Mouse (Mus musculus) lung, embryonic 15.5 days (tissue): ENCODE data around the gene Gnptg. TPM values are rescaled to one million over a fixed set of nuclear protein-coding genes. Genes with fewer than 3 reads are reported as not detected.

Experiments used
- ATAC-seq: fragments of 200-750 bp; cut with Nextera tagmentation; 2 replicates; pipeline ENCODE4 v1.8.0; 2017; ENCODE audit warnings: moderate number of reproducible peaks, borderline replicate concordance; ENCODE audit not compliant: low FRiP score, low TSS enrichment; ENCODE audit errors: extremely low read depth
- H3K27ac ChIP-seq: fragments of 300-500 bp; sonication (generic); 2 replicates; pipeline ENCODE4 v1.5.1; 2015; ENCODE audit warnings: moderate library complexity, mild to moderate bottlenecking, inconsistent platforms
- H3K27me3 ChIP-seq: fragments of 300-500 bp; sonication (generic); 2 replicates; pipeline ENCODE4 v1.6.1; 2015; ENCODE audit warnings: inconsistent platforms
- H3K36me3 ChIP-seq: fragments of 300-500 bp; sonication (generic); 2 replicates; pipeline ENCODE4 v1.6.1; 2015; ENCODE audit warnings: inconsistent platforms
- H3K4me1 ChIP-seq: fragments of 300-500 bp; sonication (generic); 2 replicates; pipeline ENCODE4 v1.6.1; 2015; ENCODE audit warnings: inconsistent platforms
- H3K4me2 ChIP-seq: fragments of 300-500 bp; sonication (generic); 2 replicates; pipeline ENCODE4 v1.6.1; 2015; ENCODE audit warnings: inconsistent platforms, mild to moderate bottlenecking, moderate library complexity
- H3K4me3 ChIP-seq: fragments of 300-500 bp; sonication (generic); 2 replicates; pipeline ENCODE4 v1.5.1; 2015; ENCODE audit warnings: mild to moderate bottlenecking, inconsistent platforms
- H3K9ac ChIP-seq: fragments of 300-500 bp; sonication (generic); 2 replicates; pipeline ENCODE4 v1.6.1; 2015; ENCODE audit warnings: inconsistent platforms
- H3K9me3 ChIP-seq: fragments of 300-500 bp; sonication (generic); 2 replicates; pipeline ENCODE4 v1.6.1; 2016; ENCODE audit warnings: inconsistent platforms
- WGBS: fragments of 180-500 bp; shearing (Covaris S2); methylation state at CpG from one replicate; pipeline ENCODE4 v1.1.7; 2015; 5-methylcytosine and 5-hydroxymethylcytosine counted together
- polyA plus RNA-seq: library from polyadenylated mRNA; unstranded; fragments of >200 nt; fragmentation: Nextera tagmentation; extraction: Ambion mirVana; gene quantifications from 2 replicates; pipeline ENCODE4 v1.2.1, GENCODE M21; 2015

Gnptg gene
- polyA plus RNA-seq, 1 experiment from 2014 or later, result 47.2 TPM

- no peak for ATAC-seq
- Histone ChIP-seq H3K4me2 (no peak overlapping the region), H3K36me3 (peaks cover 80% of the 10 kb centered on the region), H3K27ac (no peak overlapping the region), H3K27me3 (no peaks in the 10 kb centered on the region), H3K4me1 (no peaks in the 10 kb centered on the region), H3K9ac (no peak overlapping the region), H3K9me3 (no peaks in the 10 kb centered on the region), H3K4me3 (no peak overlapping the region)
- 62% methylated on average over 3 of the region's 3 CpGs for WGBS
Measured at GRCm38 (mm10) chr17:25264453-25264852, 24.5 kb upstream of the Gnptg start.

DNA sequence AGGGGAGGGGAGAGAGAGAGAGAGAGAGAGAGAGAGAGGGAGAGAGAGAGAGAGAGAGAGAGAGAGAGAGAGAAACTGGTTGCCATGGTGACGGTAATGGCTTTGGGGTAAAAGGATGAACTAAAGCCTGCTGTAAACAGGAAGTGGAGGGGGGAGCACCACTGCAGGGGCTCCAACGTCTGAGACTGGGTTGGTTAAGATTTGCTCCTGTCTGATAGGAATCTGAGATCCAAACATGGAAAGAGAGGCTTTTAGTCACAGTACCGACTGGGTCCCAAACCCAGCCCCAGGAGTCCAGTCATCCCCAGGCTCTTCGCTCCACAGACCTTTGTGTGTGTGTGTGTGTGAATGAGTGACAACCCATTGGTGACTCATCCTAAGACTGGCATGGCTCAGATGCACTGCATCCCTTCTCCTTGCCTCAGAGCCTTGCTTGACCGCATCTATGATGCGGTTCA, 17.9 kb upstream of the Gnptg start:
- no peak overlapping the region for H3K27ac ChIP-seq
- peaks cover 11% of the 10 kb centered on the region for H3K4me1 ChIP-seq
- peaks cover 31% of the 10 kb centered on the region for H3K27me3 ChIP-seq
- no peak overlapping the region for H3K4me3 ChIP-seq
- no peak overlapping the region for H3K9ac ChIP-seq
- ATAC-seq, result no peak
- H3K9me3 ChIP-seq, result no peaks in the 10 kb centered on the region
- no peak overlapping the region for H3K4me2 ChIP-seq
- H3K36me3 ChIP-seq, result peaks cover 22% of the 10 kb centered on the region
- 36% methylated on average over 6 of the region's 6 CpGs for WGBS

GRCm38 (mm10) chr17:25256140-25256754, 16.3 kb upstream of the Gnptg start, which contains the start of gene Baiap3:
Gene Baiap3, minus strand, starts transcription at chr17:25256364.
- Histone ChIP-seq H3K27ac (no peak within 1 kb of the TSS), H3K4me2 (peak within 1 kb of the TSS; percentile 61), H3K4me3 (peak within 1 kb of the TSS; percentile 36), H3K36me3 (peaks cover 17% of the 10 kb centered on the region), H3K27me3 (peaks cover 33% of the 10 kb centered on the region), H3K9ac (no peak within 1 kb of the TSS), H3K9me3 (no peaks in the 10 kb centered on the region), H3K4me1 (peaks cover 11% of the 10 kb centered on the region)
- peak; percentile 68 for ATAC-seq
- WGBS, result 4% methylated on average over 27 of the region's 35 CpGs

DNA sequence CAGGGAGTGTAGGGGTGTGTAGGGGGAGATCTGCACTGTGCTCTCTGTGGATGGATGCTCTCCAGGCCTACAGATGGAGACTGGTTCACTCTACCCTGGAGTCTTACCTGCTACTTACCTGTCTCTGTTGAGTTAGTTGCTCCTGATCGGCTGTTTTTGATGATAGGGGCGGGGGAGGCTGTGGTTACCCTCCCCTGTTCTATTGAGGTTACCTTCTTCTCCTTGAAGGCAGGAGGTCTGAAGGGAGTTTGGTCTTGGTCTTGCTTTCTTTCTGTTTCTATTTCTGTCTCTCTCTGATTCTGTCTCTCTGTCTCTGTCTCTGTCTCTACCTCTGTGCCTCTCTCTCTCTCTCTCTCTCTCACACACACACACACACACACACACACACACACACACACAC, 15.2 kb upstream of the Gnptg start:
- WGBS, result 40% methylated on average over 2 of the region's 2 CpGs
- no peak for ATAC-seq
- peaks cover 33% of the 10 kb centered on the region for H3K27me3 ChIP-seq

GRCm38 (mm10) chr17:25253760-25254159, 13.8 kb upstream of the Gnptg start:
- H3K27ac ChIP-seq, result no peak overlapping the region

More for the DNA sequence above, 15.2 kb upstream of the Gnptg start:
- Histone ChIP-seq H3K4me3 (no peak overlapping the region), H3K4me1 (peaks cover 11% of the 10 kb centered on the region), H3K9me3 (no peaks in the 10 kb centered on the region), H3K36me3 (peaks cover 14% of the 10 kb centered on the region), H3K27ac (no peak overlapping the region), H3K4me2 (no peak overlapping the region), H3K9ac (no peak overlapping the region)

GRCm38 (mm10) chr17:25252643-25253042, 12.7 kb upstream of the Gnptg start:
- H3K27ac ChIP-seq, result no peak overlapping the region
- no peaks in the 10 kb centered on the region for H3K9me3 ChIP-seq
- H3K9ac ChIP-seq, result no peak overlapping the region
- peaks cover 11% of the 10 kb centered on the region for H3K4me1 ChIP-seq
- WGBS, result 26% methylated on average over 3 of the region's 3 CpGs
- peaks cover 33% of the 10 kb centered on the region for H3K27me3 ChIP-seq
- H3K4me2 ChIP-seq, result no peak overlapping the region
- no peaks in the 10 kb centered on the region for H3K36me3 ChIP-seq
- no peak overlapping the region for H3K4me3 ChIP-seq
- no peak for ATAC-seq

More at GRCm38 (mm10) chr17:25253760-25254159, 13.8 kb upstream of the Gnptg start:
- H3K36me3 ChIP-seq, result peaks cover 2% of the 10 kb centered on the region; the same call in 1 of the 2 replicates
- no peak for ATAC-seq
- 20% methylated on average over 10 of the region's 10 CpGs for WGBS
- H3K4me2 ChIP-seq, result no peak overlapping the region
- H3K9ac ChIP-seq, result no peak overlapping the region
- H3K9me3 ChIP-seq, result no peaks in the 10 kb centered on the region
- H3K4me3 ChIP-seq, result no peak overlapping the region
- H3K4me1 ChIP-seq, result peaks cover 11% of the 10 kb centered on the region
- peaks cover 33% of the 10 kb centered on the region for H3K27me3 ChIP-seq

DNA sequence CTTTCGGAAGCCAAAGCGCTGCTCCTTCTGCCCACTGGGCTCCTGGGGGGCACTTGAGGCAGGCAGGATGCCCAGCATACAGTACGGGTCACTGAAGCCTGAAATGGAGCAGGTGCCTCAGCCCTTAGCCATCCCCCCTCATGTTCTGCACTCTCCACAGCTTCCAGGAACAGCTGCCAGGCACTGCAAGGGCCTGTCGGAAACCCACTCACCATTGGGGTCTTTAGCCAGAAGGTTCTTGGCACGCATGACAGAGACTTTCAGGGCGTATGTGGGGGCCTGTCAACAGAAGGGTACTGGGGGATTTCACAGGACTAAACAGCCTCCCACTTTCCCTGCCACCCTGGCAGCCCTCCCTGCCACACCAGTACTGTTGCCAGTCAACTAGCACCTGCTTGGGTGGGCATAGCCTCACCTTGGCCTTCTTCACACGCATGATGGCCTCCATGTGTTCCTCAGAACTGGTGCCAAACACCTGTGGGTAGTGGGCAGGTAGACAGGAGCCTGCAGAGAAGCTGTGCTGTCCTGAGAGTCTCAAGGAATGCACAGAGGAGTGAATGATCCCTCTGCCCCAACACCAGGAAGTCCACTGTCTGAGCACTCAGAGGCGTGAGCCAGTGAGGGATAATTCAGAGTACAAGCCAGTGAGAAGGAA, 10.4 kb upstream of the Gnptg start:
- peaks cover 26% of the 10 kb centered on the region for H3K27me3 ChIP-seq
- WGBS, result 73% methylated on average over 8 of the region's 8 CpGs
- no peak for ATAC-seq

DNA sequence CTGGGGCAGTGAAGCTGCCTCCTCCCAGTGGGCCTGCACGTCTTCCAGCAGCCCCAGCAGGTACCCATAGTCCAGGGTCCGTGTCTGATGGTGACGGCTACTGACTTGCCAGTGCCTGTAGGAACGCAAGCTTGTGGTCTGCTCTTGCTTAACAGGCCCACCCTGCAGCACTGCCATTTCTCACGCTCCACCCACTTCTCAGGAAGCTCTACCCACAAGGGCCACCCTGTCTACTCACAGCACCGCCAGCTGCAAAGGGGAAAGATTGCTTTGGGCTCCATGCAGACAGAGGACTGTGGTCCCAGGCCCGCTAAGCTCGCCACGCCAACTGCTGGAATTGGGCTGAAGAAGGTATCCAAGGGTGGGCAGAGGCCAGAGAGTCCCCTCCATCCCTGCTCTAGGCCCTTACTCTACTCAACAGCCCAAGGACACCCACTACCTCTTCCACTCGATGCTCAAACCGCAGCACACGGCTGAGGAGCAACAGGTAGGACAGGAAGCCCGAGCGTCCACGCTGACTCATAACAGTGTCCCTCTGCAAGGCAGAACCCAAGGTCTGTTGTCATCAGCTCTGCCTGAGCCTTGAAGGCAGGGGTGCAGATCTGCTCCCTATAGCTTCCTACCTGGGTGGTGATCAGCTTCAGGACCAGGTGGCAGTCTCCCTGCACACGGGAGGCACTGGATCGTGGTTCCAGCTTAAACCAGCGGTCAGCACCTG, 8.3 kb upstream of the Gnptg start:
- Histone ChIP-seq H3K27me3 (peaks cover 6% of the 10 kb centered on the region; the same call in 1 of the 2 replicates), H3K9ac (no peak overlapping the region), H3K27ac (no peak overlapping the region), H3K4me3 (no peak overlapping the region), H3K9me3 (no peaks in the 10 kb centered on the region), H3K36me3 (peaks cover 7% of the 10 kb centered on the region), H3K4me1 (no peaks in the 10 kb centered on the region), H3K4me2 (no peak overlapping the region)
- WGBS, result 73% methylated on average over 18 of the region's 18 CpGs
- no peak for ATAC-seq

More for the DNA sequence above, 10.4 kb upstream of the Gnptg start:
- Histone ChIP-seq H3K9me3 (no peaks in the 10 kb centered on the region), H3K4me1 (no peaks in the 10 kb centered on the region), H3K9ac (no peak overlapping the region), H3K4me3 (no peak overlapping the region), H3K4me2 (no peak overlapping the region), H3K36me3 (no peaks in the 10 kb centered on the region), H3K27ac (no peak overlapping the region)

DNA sequence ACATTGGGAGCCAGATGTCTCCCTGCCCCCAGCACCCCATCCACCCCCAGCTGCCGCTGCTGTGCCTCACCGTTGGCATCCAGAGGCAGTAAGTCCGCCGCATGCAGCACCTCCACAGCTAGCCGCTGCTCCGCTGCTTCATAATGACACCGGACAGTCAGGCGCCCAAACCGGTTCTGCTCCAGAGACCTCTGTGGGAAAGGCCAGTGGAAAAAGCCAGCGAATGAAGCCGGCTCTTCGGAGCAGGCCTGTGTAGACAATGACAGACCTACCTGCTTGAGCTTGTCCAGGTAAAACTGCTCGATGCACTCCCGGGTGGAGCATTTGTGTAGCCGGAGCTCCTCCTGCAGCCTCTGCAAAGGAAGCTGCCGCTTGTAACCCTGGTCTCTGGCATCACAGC, 4.3 kb upstream of the Gnptg start:
- no peak overlapping the region for H3K9ac ChIP-seq
- H3K36me3 ChIP-seq, result peaks cover 19% of the 10 kb centered on the region
- H3K4me2 ChIP-seq, result no peak overlapping the region
- H3K4me3 ChIP-seq, result no peak overlapping the region
- H3K27ac ChIP-seq, result no peak overlapping the region
- H3K27me3 ChIP-seq, result no peaks in the 10 kb centered on the region
- 69% methylated on average over 16 of the region's 16 CpGs for WGBS
- H3K9me3 ChIP-seq, result no peaks in the 10 kb centered on the region
- ATAC-seq, result no peak
- H3K4me1 ChIP-seq, result peaks cover 15% of the 10 kb centered on the region

- no peak for ATAC-seq
- H3K4me1 ChIP-seq, result peaks cover 19% of the 10 kb centered on the region
- H3K36me3 ChIP-seq, result peaks cover 19% of the 10 kb centered on the region
- no peak overlapping the region for H3K4me3 ChIP-seq
- WGBS, result 79% methylated on average over 11 of the region's 11 CpGs
- no peaks in the 10 kb centered on the region for H3K27me3 ChIP-seq
- no peaks in the 10 kb centered on the region for H3K9me3 ChIP-seq
- no peak overlapping the region for H3K4me2 ChIP-seq
- no peak overlapping the region for H3K9ac ChIP-seq
- no peak overlapping the region for H3K27ac ChIP-seq
Measured at GRCm38 (mm10) chr17:25243131-25243780, 3.3 kb upstream of the Gnptg start.

- H3K27ac ChIP-seq, result no peak overlapping the region
- no peaks in the 10 kb centered on the region for H3K9me3 ChIP-seq
- no peaks in the 10 kb centered on the region for H3K27me3 ChIP-seq
- H3K4me2 ChIP-seq, result no peak overlapping the region
- no peak overlapping the region for H3K9ac ChIP-seq
- peaks cover 24% of the 10 kb centered on the region for H3K36me3 ChIP-seq
- no peak for ATAC-seq
- H3K4me3 ChIP-seq, result no peak overlapping the region
- H3K4me1 ChIP-seq, result peaks cover 8% of the 10 kb centered on the region
- WGBS, result 85% methylated on average over 9 of the region's 9 CpGs
Measured at GRCm38 (mm10) chr17:25235635-25236034, 4.3 kb downstream of the Gnptg start.
